Mouse (Mus musculus): ENCODE measurements at regions not wholly inside any gene's neighbourhood (a gene's known extent, or its start where the extent isn't known, plus 50 kb on each side); places are given as distances from the start of the nearest gene placed in this dataset.

DNA sequence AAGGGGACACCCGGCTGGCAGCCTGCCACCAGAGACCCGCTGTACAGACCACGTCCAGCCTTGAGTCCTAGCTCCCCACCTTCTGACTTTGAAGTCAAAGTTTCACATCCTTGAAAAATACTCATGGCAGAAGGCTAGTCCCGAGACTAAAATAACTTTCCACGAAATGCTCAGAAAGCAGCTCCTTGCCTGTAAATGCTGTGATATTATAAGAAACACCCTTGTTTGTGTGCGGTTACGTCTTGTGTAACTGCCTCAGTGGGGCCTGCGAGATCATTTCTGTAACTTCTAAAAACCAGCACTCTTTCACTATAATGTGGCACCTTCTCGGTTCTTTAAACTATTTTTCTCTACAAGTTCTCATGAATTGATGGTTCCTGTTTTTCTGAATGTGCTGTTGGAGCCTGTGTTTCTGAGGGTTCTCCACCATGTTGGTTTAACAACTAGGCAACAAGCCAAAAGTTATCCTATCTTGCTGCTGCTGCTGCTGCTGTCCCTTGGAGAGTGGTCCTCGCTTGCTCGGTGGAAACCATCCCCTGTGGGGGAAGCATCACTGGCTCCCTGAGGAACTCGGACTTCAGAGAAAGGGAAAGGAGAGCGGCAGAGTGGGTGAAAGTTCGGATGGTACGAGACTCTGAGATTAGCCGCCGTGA is 176.3 kb upstream of the Spdye4c start:
- Histone ChIP-seq H3K9me3 (no peaks in the 10 kb centered on the region), H3K27me3 (no peaks in the 10 kb centered on the region), H3K4me3 (no peak overlapping the region), H3K4me2 (no peak overlapping the region), H3K9ac (no peak overlapping the region), H3K27ac (no peak overlapping the region), H3K4me1 (0 out of 2 replicates have a peak, but pooled peaks cover 6% of the 10 kb centered on the region), H3K36me3 (no peaks in the 10 kb centered on the region)
- ATAC-seq (ENCODE audit: borderline replicate concordance, extremely low read depth, low FRiP score, low TSS enrichment): no peak
- 72% methylated on average over 17 of the region's 17 CpGs for WGBS

DNA sequence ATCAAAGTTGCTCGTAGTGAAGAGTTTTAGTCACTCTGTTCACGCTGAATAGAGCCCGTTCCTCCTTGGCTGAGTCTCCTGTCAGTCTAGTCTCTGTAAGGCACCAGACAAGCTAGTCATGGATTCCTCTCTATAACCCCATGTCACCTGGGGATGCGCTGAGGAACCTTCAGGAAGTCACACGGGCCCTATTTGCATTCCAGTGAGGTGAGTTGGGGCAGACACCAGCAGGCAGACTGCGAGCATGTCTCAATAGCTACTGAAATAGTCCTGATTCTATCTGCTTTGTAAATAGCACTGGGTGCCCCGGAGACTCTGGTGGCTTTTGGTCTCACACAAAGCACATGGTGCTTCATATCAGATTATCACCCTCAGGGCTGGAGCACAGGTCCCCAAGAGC is 174.6 kb upstream of the Spdye4c start:
- Histone ChIP-seq H3K9ac (no peak overlapping the region), H3K27ac (no peak overlapping the region), H3K4me1 (0 out of 2 replicates have a peak, but pooled peaks cover 6% of the 10 kb centered on the region), H3K4me3 (no peak overlapping the region), H3K27me3 (no peaks in the 10 kb centered on the region), H3K9me3 (no peaks in the 10 kb centered on the region), H3K4me2 (no peak overlapping the region), H3K36me3 (no peaks in the 10 kb centered on the region)
- ATAC-seq (ENCODE audit: borderline replicate concordance, extremely low read depth, low FRiP score, low TSS enrichment): no peak
- WGBS: 60% methylated on average over 7 of the region's 7 CpGs

DNA sequence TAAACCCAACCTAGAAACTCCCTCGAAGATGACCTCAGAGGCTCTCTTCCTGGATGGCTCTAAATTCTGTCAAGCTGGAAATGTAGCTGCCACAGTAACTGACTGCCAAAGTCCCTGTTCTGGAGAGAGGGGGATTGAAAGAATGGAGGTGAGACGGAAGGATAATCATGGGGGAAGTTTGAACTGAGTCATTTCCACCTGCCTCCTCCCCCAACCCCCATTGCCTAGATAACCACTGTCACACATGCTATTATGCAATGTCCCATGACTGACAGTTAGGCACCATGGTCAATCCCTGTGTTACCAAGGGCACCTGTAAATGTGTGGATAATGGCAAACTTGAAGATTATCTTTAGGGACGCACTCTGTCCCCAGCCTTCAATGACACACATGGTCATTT is 172.0 kb upstream of the Spdye4c start:
- no peak overlapping the region for H3K27ac ChIP-seq
- no peak for ATAC-seq (ENCODE audit: borderline replicate concordance, extremely low read depth, low FRiP score, low TSS enrichment)
- 0 out of 2 replicates have a peak, but pooled peaks cover 6% of the 10 kb centered on the region for H3K4me1 ChIP-seq
- H3K9me3 ChIP-seq: no peaks in the 10 kb centered on the region
- 75% methylated on average over 3 of the region's 3 CpGs for WGBS
- H3K27me3 ChIP-seq: no peaks in the 10 kb centered on the region
- H3K4me3 ChIP-seq: no peak overlapping the region
- no peaks in the 10 kb centered on the region for H3K36me3 ChIP-seq
- H3K4me2 ChIP-seq: no peak overlapping the region
- H3K9ac ChIP-seq: no peak overlapping the region

DNA sequence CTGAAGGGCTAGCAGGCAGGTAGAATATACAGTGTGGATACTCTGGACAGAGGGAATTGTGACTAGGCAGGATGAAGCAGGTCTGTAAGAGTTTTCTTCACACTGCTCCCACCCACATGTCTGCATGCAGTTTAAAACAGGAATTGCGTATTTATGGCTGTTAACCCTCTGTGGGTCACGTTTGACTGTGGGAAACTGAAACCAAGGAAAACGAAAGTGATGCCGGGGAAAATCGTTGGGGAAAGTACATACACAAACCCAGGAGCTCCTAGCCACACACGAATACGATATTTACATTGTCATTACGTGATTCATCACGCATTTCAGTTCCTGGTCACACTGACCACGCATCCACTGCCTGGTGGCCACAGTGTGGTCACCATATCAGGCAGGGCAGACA is 170.6 kb upstream of the Spdye4c start:
- 65% methylated on average over 10 of the region's 10 CpGs for WGBS
- H3K4me1 ChIP-seq: 0 out of 2 replicates have a peak, but pooled peaks cover 2% of the 10 kb centered on the region
- H3K4me2 ChIP-seq: no peak overlapping the region
- H3K4me3 ChIP-seq: no peak overlapping the region
- no peaks in the 10 kb centered on the region for H3K27me3 ChIP-seq
- no peak for ATAC-seq (ENCODE audit: borderline replicate concordance, extremely low read depth, low FRiP score, low TSS enrichment)
- H3K9me3 ChIP-seq: no peaks in the 10 kb centered on the region
- no peak overlapping the region for H3K9ac ChIP-seq
- no peaks in the 10 kb centered on the region for H3K36me3 ChIP-seq
- no peak overlapping the region for H3K27ac ChIP-seq

DNA sequence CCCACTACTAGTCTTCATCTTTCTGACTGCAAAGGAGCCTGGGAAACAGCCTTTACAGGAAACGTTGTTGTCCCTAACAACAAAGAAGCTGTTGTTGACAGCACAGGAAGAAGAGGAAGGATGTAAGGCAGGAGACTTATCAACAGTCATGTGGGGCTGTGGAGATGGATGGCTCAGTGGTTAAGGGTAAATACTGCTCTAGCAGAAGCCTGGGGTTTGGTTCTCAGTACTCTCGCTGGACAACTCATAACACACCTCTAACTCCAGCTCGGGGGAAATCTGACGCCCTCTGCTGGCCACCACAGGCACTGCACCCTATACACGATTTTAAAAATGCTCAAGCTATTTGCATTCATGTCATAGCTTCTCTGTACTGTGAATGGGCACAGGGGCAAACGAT is 168.3 kb upstream of the Spdye4c start:
- H3K9me3 ChIP-seq: no peaks in the 10 kb centered on the region
- H3K4me3 ChIP-seq: no peak overlapping the region
- peaks cover 9% of the 10 kb centered on the region for H3K4me1 ChIP-seq
- no peaks in the 10 kb centered on the region for H3K27me3 ChIP-seq
- no peak overlapping the region for H3K9ac ChIP-seq
- no peak overlapping the region for H3K27ac ChIP-seq
- H3K4me2 ChIP-seq: no peak overlapping the region
- no peak for ATAC-seq (ENCODE audit: borderline replicate concordance, extremely low read depth, low FRiP score, low TSS enrichment)
- 39% methylated on average over 6 of the region's 6 CpGs for WGBS
- no peaks in the 10 kb centered on the region for H3K36me3 ChIP-seq

DNA sequence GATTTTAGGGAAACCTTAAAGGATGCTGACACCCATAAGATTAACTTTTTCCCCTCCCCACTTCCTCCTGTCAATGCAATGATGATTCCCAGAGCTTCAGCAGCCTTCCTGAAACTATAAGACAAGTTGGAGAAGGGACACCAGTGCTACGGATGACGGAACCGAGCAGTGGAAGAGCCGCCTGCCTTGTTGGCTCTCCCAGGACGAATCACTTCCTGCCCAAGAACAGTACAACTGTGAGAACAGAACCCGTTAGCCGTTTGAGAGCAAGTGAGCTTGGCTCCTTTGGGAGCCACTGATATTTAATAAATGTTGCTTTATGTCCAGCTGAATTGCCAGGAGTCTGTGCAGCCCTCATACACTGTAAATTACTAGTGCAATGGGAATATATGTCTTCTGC is 166.8 kb upstream of the Spdye4c start:
- WGBS: 46% methylated on average over 7 of the region's 7 CpGs
- H3K9ac ChIP-seq: no peak overlapping the region
- peaks cover 23% of the 10 kb centered on the region for H3K4me1 ChIP-seq
- H3K4me2 ChIP-seq: no peak overlapping the region
- H3K27me3 ChIP-seq: no peaks in the 10 kb centered on the region
- no peaks in the 10 kb centered on the region for H3K36me3 ChIP-seq
- no peak overlapping the region for H3K27ac ChIP-seq
- no peaks in the 10 kb centered on the region for H3K9me3 ChIP-seq
- H3K4me3 ChIP-seq: no peak overlapping the region
- no peak for ATAC-seq (ENCODE audit: borderline replicate concordance, extremely low read depth, low FRiP score, low TSS enrichment)

DNA sequence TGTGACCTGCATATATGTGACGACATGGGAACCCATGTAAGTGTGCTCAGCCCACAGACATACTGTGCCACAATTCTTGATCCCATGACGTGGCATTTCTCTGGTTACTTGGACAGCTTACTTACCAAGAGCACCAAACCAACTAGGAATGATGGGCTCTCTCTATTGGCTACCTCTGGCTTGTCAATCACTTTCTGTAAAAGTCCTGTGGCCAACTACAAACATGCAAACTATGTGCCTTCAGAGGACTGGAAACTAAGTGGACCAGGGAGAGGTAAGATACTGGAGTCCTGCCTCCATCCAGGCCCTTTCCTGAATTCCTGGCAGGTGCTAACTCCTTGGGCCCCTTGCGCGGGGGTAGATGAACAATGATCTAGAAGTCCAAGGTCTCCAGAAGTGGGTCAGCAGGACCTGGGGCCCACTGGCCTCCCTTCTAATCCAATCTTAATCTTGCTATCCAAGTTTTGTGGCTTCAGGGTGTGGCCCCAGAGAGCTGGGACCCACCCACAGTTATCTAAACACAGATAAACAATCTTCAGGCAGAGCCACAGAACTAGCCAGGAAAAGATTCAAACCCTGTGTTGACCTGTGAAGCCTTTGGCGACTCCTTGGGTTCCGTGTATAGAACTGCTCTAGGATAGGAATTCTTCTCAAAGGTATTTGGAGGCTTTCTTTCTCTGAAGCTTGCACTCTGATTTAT is 163.7 kb upstream of the Spdye4c start:
- Histone ChIP-seq H3K36me3 (no peaks in the 10 kb centered on the region), H3K4me2 (peak overlapping the region; percentile 42; the same call in 1 of the 2 replicates), H3K27ac (no peak overlapping the region), H3K4me1 (peaks cover 48% of the 10 kb centered on the region), H3K27me3 (no peaks in the 10 kb centered on the region), H3K9me3 (no peaks in the 10 kb centered on the region), H3K4me3 (peak overlapping the region; percentile 28; the same call in 1 of the 2 replicates), H3K9ac (no peak overlapping the region)
- no peak for ATAC-seq (ENCODE audit: borderline replicate concordance, extremely low read depth, low FRiP score, low TSS enrichment)
- 76% methylated on average over 6 of the region's 6 CpGs for WGBS

DNA sequence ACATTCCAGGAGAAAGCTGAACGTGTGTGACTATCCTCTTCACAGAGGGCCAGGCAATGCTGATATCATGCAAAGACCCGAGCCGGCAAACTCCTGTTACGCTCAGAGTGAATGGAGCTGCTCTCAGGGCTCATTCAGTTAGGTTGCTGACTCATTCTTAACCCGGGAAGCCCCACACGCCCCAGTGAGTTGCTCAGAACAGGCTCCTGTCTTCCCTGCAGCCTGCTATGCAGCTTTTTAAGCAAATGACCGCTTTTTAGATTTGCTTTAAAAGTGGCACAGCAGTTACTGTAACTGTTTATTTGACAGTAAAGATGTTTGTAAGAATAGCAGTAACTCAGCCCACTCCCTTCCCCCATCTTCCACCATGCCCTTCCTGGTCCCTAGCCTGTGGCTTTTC is 162.9 kb upstream of the Spdye4c start:
- H3K9me3 ChIP-seq: no peaks in the 10 kb centered on the region
- H3K4me3 ChIP-seq: peak overlapping the region; percentile 28
- no peaks in the 10 kb centered on the region for H3K27me3 ChIP-seq
- 16% methylated on average over 7 of the region's 7 CpGs for WGBS
- ATAC-seq (ENCODE audit: borderline replicate concordance, extremely low read depth, low FRiP score, low TSS enrichment): no peak
- H3K36me3 ChIP-seq: no peaks in the 10 kb centered on the region
- H3K4me2 ChIP-seq: peak overlapping the region; percentile 42
- H3K9ac ChIP-seq: peak overlapping the region; percentile 26; the same call in 1 of the 2 replicates
- H3K4me1 ChIP-seq: peaks cover 48% of the 10 kb centered on the region
- peak overlapping the region; percentile 74 for H3K27ac ChIP-seq

DNA sequence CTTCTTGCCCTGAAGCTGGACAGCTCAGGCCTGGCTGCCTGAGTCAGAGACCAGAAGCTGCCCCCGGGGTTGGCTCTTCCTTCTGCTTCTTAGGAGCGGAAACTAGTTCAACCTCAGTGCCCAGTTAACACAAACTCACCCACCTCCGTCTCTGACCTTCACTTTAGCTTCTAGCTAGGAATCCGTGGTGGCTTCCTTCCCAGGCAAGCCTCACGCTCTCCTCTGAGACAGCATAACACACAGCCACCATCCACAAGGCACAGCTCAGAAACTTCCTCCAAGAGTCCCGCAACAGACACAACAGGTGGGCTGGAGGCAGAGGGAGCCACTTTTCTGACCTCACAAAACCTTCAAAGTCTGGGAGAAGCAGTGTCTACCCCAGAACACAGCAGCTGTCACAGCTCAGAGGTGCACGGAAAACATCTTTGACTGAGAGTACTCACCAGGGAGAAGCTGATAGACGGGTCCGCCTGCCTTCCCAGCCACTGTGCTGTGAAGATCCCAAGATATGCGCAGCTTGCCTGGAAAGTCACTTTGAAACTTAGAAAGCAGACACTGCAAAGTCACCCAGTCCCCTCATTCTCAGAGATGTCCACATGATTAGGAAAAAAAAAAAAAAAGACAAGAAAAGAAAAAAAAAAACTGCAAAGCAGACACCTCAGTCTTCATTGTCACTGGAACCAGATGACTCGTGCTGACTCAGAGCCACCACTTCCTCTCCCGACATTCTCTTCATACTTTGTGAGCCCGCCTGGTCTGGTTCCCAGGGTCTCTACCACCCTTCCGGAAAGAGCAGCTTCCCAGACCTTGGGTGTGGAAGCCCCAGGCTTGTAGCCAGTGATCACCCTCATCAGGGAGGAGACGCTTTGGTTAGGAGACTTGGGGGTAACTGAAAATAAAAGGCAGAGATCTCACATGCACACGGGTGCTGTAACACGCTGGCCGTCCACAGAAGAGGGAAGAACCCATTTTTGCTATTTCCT is 162.1 kb upstream of the Spdye4c start:
- Histone ChIP-seq H3K4me2 (peak overlapping the region; percentile 42), H3K9ac (peak overlapping the region; percentile 26), H3K27ac (peak overlapping the region; percentile 74), H3K4me3 (peak overlapping the region; percentile 28), H3K27me3 (no peaks in the 10 kb centered on the region), H3K4me1 (peaks cover 48% of the 10 kb centered on the region), H3K9me3 (no peaks in the 10 kb centered on the region), H3K36me3 (no peaks in the 10 kb centered on the region)
- ATAC-seq (ENCODE audit: borderline replicate concordance, extremely low read depth, low FRiP score, low TSS enrichment): peak; percentile 60
- WGBS: 24% methylated on average over 18 of the region's 18 CpGs

DNA sequence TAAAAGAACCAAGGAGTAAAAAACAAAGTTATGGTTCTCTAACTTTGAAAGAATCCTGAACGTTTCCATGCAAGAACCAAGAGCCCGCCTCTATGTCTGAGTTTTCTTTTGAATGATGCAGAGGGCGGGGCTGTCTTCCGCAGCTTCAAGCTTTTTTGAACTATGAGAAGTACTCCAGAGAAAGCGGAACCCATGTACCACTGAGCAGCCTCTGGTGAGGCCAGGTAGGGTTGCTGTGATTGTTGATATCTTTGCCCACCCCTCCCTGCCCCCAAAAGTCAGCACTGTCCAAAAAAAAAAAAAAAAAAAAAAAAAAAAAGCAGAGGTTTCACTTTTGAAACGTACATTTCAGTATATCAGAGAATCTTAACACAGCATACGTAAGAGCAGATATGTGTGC is 161.2 kb upstream of the Spdye4c start:
- H3K4me2 ChIP-seq: peak overlapping the region; percentile 42; the same call in 1 of the 2 replicates
- H3K27me3 ChIP-seq: no peaks in the 10 kb centered on the region
- 40% methylated on average over 7 of the region's 7 CpGs for WGBS
- no peak overlapping the region for H3K4me3 ChIP-seq
- no peaks in the 10 kb centered on the region for H3K9me3 ChIP-seq
- H3K4me1 ChIP-seq: peaks cover 48% of the 10 kb centered on the region
- H3K27ac ChIP-seq: peak overlapping the region; percentile 74
- H3K9ac ChIP-seq: no peak overlapping the region
- no peak for ATAC-seq (ENCODE audit: borderline replicate concordance, extremely low read depth, low FRiP score, low TSS enrichment)
- H3K36me3 ChIP-seq: no peaks in the 10 kb centered on the region

DNA sequence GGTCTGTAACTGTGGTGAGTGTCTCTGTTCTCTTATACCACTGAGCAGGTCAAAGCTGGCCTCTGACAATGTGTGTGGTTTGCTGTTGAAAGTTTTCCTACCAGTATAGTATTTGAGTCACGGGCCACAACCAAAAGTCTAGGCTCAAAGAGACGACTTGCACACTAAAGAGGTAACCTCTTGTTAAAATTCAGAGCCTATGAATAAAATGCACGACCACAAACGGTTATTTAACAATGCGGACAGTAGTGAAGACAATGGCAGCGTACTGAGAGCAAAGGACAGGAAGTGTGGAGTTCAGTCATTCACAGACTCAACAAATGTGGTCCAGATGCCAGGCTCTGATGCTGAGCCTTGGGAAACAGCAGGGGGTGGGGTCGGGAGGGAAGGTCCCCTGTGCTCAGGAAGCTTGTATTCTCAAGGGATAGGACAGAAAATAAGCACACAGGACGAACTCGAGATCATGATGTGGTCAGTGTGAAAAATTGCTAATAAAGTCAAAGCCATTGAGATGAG is 160.2 kb upstream of the Spdye4c start:
- no peak overlapping the region for H3K4me2 ChIP-seq
- peak overlapping the region; percentile 54 for H3K27ac ChIP-seq
- ATAC-seq (ENCODE audit: borderline replicate concordance, extremely low read depth, low FRiP score, low TSS enrichment): no peak
- H3K4me3 ChIP-seq: no peak overlapping the region
- no peaks in the 10 kb centered on the region for H3K36me3 ChIP-seq
- WGBS: 57% methylated on average over 9 of the region's 9 CpGs
- H3K9me3 ChIP-seq: no peaks in the 10 kb centered on the region
- no peak overlapping the region for H3K9ac ChIP-seq
- H3K27me3 ChIP-seq: no peaks in the 10 kb centered on the region
- H3K4me1 ChIP-seq: peaks cover 48% of the 10 kb centered on the region

All from lung, embryonic 15.5 days (tissue).